9 mouse cellular contexts compared by ENCODE assay signal in the genomic region with DNA sequence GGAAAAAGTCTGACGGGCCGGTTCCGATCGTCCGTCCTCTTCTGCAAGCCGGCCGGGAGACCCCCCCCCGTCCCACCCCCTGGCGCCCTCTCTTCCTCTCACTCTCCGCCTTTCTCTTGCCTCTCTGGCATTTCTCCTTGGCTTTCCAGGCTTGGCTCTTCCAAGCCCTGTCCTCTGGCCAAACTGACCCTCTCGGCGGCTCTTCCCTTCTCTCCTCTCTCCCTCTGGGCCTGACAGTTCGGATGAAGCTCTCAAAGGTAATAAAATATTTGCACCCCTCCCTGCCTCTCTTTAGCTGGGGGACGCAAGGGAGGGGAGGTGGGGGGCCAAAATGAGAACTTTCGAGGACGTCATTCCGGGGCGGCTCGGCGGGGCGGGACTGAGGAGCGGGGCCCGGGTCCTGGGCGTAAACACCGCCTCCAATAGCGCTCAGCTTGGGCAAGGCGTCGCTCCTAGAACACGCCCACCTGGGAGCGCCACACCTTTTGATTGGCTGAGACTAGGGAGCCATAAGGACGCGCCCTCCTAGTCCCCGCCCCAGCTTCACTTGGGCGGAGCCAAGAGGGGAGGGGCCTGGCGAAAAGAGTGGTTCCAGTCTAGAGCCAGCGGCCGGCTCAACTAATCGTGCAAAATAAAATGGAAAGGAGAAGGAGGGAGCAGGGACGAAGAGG. TPM values are rescaled to one million over a fixed set of nuclear protein-coding genes. Genes with fewer than 3 reads are reported as not detected.
DNase-seq lines count a peak whose midpoint lies in the region; ATAC-seq lines count a peak whose summit lies in the region.
"Had no signal": no experiment of that assay in that cellular context is flagged by ENCODE, and none has a peak within 500 bp of the region (broad histone marks: within the 10 kb centered on the region; RNA-seq: fewer than 3 reads in every experiment).

A gene (minus strand): TSS at position 52 of the 671 bp plus-strand sequence.

- peaks cover 96% of the 10 kb centered on the region for H3K27me3 ChIP-seq in lung, embryonic 16.5 days (ENCODE audit: control insufficient read depth, insufficient read depth, low read depth, low read length)

- ATAC-seq in lung, embryonic 16.5 days (ENCODE audit: low read depth): peak; percentile 97

- no peak within 1 kb of the TSS for H3K27ac ChIP-seq in lung, embryonic 16.5 days (ENCODE audit: low read length)
- H3K27ac ChIP-seq: macrophage had no signal

- no peaks in the 10 kb centered on the region for H3K9me3 ChIP-seq in lung, embryonic 16.5 days (ENCODE audit: control insufficient read depth, low read length)

- H3K4me2 ChIP-seq in lung, embryonic 16.5 days (ENCODE audit: low read depth, low read length): peak within 1 kb of the TSS; percentile 51

- 0% methylated on average over 39 of the region's 39 CpGs for WGBS in lung, embryonic 16.5 days

- H3K36me3 ChIP-seq in lung, embryonic 16.5 days (ENCODE audit: control insufficient read depth, insufficient read depth, low read length): no peaks in the 10 kb centered on the region

- H3K4me3 ChIP-seq in lung, embryonic 16.5 days (ENCODE audit: low read length): peak within 1 kb of the TSS; percentile 36

- peak; percentile 96 for DNase-seq in heart, adult 11 months
- DNase-seq in heart, adult 8-10 months (ENCODE audit: low spot score): no peak
- peak; percentile 97 for DNase-seq in embryo, embryonic 11 days
- DNase-seq in heart, adult 9 months (ENCODE audit: low spot score in 2 of 2): peak; percentile 15 to 38
- DNase-seq in kidney, adult 8-10 months: peak; percentile 57 to 61
- peak; percentile 96 for DNase-seq in retina, postnatal 1 day
- no peak for DNase-seq in layer of hippocampus, postnatal 36 days

- peak within 1 kb of the TSS; percentile 34; the same call in 1 of the 2 replicates for H3K9ac ChIP-seq in lung, embryonic 16.5 days (ENCODE audit: low read length)

- H3K4me1 ChIP-seq in lung, embryonic 16.5 days (replicated peaks; ENCODE audit: control insufficient read depth, insufficient read depth, low read length): peaks cover 20% of the 10 kb centered on the region

RNA-seq across cellular contexts. Expression of the gene that starts here (rescaled TPM):
- under 1 TPM in 2 of 4 experiments, not detected in 2; 0.11 TPM for total RNA-seq in heart, adult 8-10 months (2022)
- polyA plus RNA-seq in lung, embryonic 16.5 days (2015; fragmentation: Nextera tagmentation; extraction: Ambion mirVana): 0.15 and 0.24 TPM in 2 replicates
- under 1 TPM; 0.30 to 0.42 TPM for total RNA-seq in layer of hippocampus, postnatal 36 days (2021)
- polyA plus RNA-seq: macrophage had no signal

Comparison
In these comparisons a context has a peak if more than half of its experiments do, and no peak if none do; other contexts are left out.
1. DNase-seq: peak in heart, adult 11 months (single experiment), embryo, embryonic 11 days (single experiment), heart, adult 9 months (2 of 2), kidney, adult 8-10 months (2 of 2) and retina, postnatal 1 day (single experiment); none in heart, adult 8-10 months (single experiment) and layer of hippocampus, postnatal 36 days (0 of 2).
2. Peak in ATAC-seq, H3K4me3 ChIP-seq, H3K9ac ChIP-seq and H3K4me2 ChIP-seq in lung, embryonic 16.5 days; RNA of the gene not detected or under 1 TPM.